Mouse (Mus musculus): ENCODE results near the gene Chst8. TPM values are rescaled to one million over a fixed set of nuclear protein-coding genes. Genes with fewer than 3 reads are reported as not detected.

Chst8 gene
- polyA plus RNA-seq, 1 experiment from 2014 or later, result 9.7 TPM

Other genes starting within 250 kb of the Chst8 start
- 11.8 and 22.9 TPM in 2 replicates for gene Kctd15, start 156.0 kb downstream of the Chst8 start, polyA plus RNA-seq (2014; fragmentation: Nextera tagmentation; extraction: Ambion mirVana)
- 67.9 and 69.8 TPM in 2 replicates for gene Pepd, start 99.7 kb upstream of the Chst8 start, polyA plus RNA-seq (2014; fragmentation: Nextera tagmentation; extraction: Ambion mirVana)
- gene Cebpg, start 243.9 kb upstream of the Chst8 start, polyA plus RNA-seq (2014; fragmentation: Nextera tagmentation; extraction: Ambion mirVana), result 27.2 and 32.4 TPM in 2 replicates

Data from neural tube, embryonic 14.5 days (tissue).